Mouse (Mus musculus) myocyte (in vitro differentiated cells): ENCODE data around the gene Ackr2. TPM values are rescaled to one million over a fixed set of nuclear protein-coding genes. Genes with fewer than 3 reads are reported as not detected.

Experiments used
- H3K27me3 ChIP-seq: one replicate; pipeline ENCODE4 v1.6.1; 2011; ENCODE audit not compliant: control insufficient read depth, insufficient read depth, insufficient read length
- H3K36me3 ChIP-seq: one replicate; pipeline ENCODE4 v1.6.1; 2011; ENCODE audit not compliant: control insufficient read depth, insufficient read depth
- H3K4me2 ChIP-seq: one replicate; pipeline ENCODE4 v1.6.1; 2011; ENCODE audit warnings: low read depth, control low read depth
- H3K4me3 ChIP-seq: one replicate; pipeline ENCODE4 v1.5.1; 2011; ENCODE audit warnings: mild to moderate bottlenecking, control low read depth, moderate library complexity
- H3K79me2 ChIP-seq: one replicate; pipeline ENCODE4 v1.6.1; 2011; ENCODE audit not compliant: control insufficient read depth, insufficient read depth
- H3ac ChIP-seq: one replicate; pipeline ENCODE4 v1.6.1; 2011; ENCODE audit not compliant: control insufficient read depth, insufficient read length
- CEBPB ChIP-seq: IDR thresholded peaks from 2 replicates; pipeline ENCODE4 v1.6.1; 2011; ENCODE audit warnings: mild to moderate bottlenecking, moderate library complexity; ENCODE audit not compliant: poor library complexity, insufficient read depth, severe bottlenecking
- E2F4 ChIP-seq: IDR thresholded peaks from one replicate; pipeline ENCODE4 v1.6.1; 2011; ENCODE audit warnings: mild to moderate bottlenecking, control low read depth, moderate library complexity; ENCODE audit not compliant: insufficient read depth
- MAX ChIP-seq: IDR thresholded peaks from one replicate; pipeline ENCODE4 v1.6.1; 2011; ENCODE audit warnings: low read depth, mild to moderate bottlenecking, control low read depth
- MYOD1 ChIP-seq, 3 experiments: IDR thresholded peaks; one replicate each; pipeline ENCODE4 v1.6.1; 2011; ENCODE audit warnings: control low read depth in 2 of 3, low read depth in 2 of 3, mild to moderate bottlenecking in 2 of 3, moderate library complexity in 1 of 3; ENCODE audit not compliant: insufficient read length in 2 of 3, control insufficient read depth in 1 of 3
- MYOG ChIP-seq, 3 experiments: IDR thresholded peaks; one replicate each; pipeline ENCODE4 v1.6.1; 2011; ENCODE audit warnings: control low read depth in 2 of 3, low read depth in 2 of 3, mild to moderate bottlenecking in 2 of 3; ENCODE audit not compliant: insufficient read length in 2 of 3, control insufficient read depth in 1 of 3, insufficient read depth in 1 of 3
- POLR2A ChIP-seq: IDR thresholded peaks from one replicate; pipeline ENCODE4 v1.6.1; 2011; ENCODE audit warnings: low read depth, mild to moderate bottlenecking, control low read depth, moderate library complexity; ENCODE audit not compliant: insufficient read length
- POLR2AphosphoS2 ChIP-seq: IDR thresholded peaks from one replicate; pipeline ENCODE4 v1.6.1; 2011; ENCODE audit warnings: low read depth, control low read depth; ENCODE audit not compliant: insufficient read length
- REST ChIP-seq: IDR thresholded peaks from one replicate; pipeline ENCODE4 v1.6.1; 2011; ENCODE audit warnings: mild to moderate bottlenecking, control low read depth, moderate library complexity; ENCODE audit not compliant: insufficient read depth, insufficient read length
- SRF ChIP-seq: IDR thresholded peaks from one replicate; pipeline ENCODE4 v1.6.1; 2011; ENCODE audit warnings: low read depth; ENCODE audit not compliant: control insufficient read depth, insufficient read length
- TCF12 ChIP-seq: IDR thresholded peaks from one replicate; pipeline ENCODE4 v1.6.1; 2011; ENCODE audit warnings: mild to moderate bottlenecking, control low read depth; ENCODE audit not compliant: poor library complexity, insufficient read depth, severe bottlenecking
- TCF3 ChIP-seq: IDR thresholded peaks from one replicate; pipeline ENCODE4 v1.6.1; 2011; ENCODE audit warnings: low read depth, control low read depth; ENCODE audit not compliant: insufficient read length
- USF1 ChIP-seq: IDR thresholded peaks from one replicate; pipeline ENCODE4 v1.6.1; 2011; ENCODE audit warnings: low read depth, mild to moderate bottlenecking, control low read depth, moderate library complexity
- polyA plus RNA-seq: library from polyadenylated mRNA; unstranded; fragments of >200 nt; fragmentation: generic; extraction: Trizol; gene quantifications from one replicate; pipeline ENCODE4 v1.2.1, GENCODE M21; 2012; ENCODE audit warnings: missing spikeins

The Ackr2 gene
- polyA plus RNA-seq, 1 experiment: 0.01 TPM

DNA sequence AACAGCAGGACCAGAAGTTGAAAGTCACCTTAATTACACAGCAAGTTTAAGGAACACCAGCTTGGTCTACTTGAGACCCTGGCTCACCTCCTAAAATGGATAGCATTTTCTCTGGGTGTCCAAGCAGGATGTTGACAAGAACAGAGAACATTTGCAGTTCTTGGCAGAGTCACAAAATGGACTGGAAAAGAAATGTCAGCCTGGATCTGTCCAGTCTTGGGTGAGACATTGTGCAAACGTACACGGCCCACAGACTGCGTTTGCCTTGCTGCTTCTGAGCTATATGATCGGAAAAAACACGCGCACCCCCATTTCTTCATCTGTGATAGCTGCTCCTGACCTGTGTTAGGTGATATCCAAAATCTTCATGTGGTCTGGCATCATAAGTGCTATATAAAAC is 30.5 kb upstream of the Ackr2 start:
- no peak overlapping the region for H3ac ChIP-seq
- TF ChIP-seq TCF3 (no peak), REST (no peak), MAX (no peak)

DNA sequence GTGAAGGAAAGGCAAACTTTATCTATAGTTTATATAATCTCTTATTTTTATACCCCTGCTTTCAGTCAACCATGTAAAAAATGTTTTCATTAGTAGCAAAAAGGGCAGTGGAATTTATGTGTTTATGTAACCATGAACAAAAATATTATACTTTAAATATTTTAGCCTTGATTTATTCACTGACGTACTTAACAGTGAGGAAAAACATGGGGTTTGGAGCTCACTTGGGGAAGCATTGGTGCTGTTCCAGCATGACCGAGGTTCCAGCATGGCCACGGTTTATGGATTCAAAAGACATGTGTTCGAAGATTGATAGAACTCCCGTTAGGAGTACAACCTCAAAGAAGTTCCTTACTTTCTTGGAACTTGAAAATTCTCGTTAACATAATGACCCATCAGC is 29.9 kb upstream of the Ackr2 start:
- TF ChIP-seq POLR2A: no peak
- TF ChIP-seq TCF12: no peak
- TF ChIP-seq REST: no peak
- Histone ChIP-seq H3K4me3 (no peak overlapping the region), H3K27me3 (peaks cover 20% of the 10 kb centered on the region)

More for the DNA sequence above, 30.5 kb upstream of the Ackr2 start:
- Histone ChIP-seq H3K79me2 (no peaks in the 10 kb centered on the region), H3K4me2 (no peak overlapping the region), H3K4me3 (no peak overlapping the region), H3K36me3 (no peaks in the 10 kb centered on the region), H3K27me3 (peaks cover 20% of the 10 kb centered on the region)

DNA sequence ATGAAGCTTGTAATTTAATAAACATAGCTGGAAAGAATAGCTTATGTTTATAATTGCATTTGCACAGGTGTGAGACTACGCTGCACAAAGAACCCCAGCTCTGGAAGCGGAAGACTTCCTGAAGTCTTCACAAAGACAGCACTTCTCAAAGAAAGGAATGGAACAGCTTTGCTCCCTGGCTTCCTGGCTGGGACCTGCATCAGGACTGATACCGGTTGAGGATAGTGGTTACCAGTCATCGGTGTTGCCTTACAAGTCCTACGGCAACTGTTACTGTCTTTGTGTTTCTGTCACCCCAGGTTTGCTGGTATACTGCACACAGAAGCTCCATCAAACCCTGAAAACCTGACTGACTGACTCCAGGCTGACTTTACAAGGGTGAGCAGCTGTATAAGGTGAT is 28.7 kb upstream of the Ackr2 start:
- Histone ChIP-seq H3K36me3 (no peaks in the 10 kb centered on the region), H3K79me2 (no peaks in the 10 kb centered on the region), H3ac (no peak overlapping the region), H3K4me3 (no peak overlapping the region), H3K27me3 (peaks cover 27% of the 10 kb centered on the region), H3K4me2 (no peak overlapping the region)
- TF ChIP-seq REST (no peak), MAX (no peak), E2F4 (no peak), CEBPB (no peak), USF1 (no peak), SRF (no peak), TCF3 (no peak), POLR2AphosphoS2 (no peak), MYOD1 (IDR thresholded peaks at IDR 0.05; ENCODE audit: control insufficient read depth in 1 of 3, insufficient read length in 2 of 3, low read depth in 2 of 3) (no peak), POLR2A (no peak), MYOG (IDR thresholded peaks at IDR 0.05; ENCODE audit: control insufficient read depth in 1 of 3, insufficient read depth in 1 of 3, insufficient read length in 2 of 3, low read depth in 2 of 3) (no peak), TCF12 (no peak)

More for the DNA sequence above, 29.9 kb upstream of the Ackr2 start:
- H3K79me2 ChIP-seq: no peaks in the 10 kb centered on the region
- H3K4me2 ChIP-seq: no peak overlapping the region
- no peak overlapping the region for H3ac ChIP-seq
- H3K36me3 ChIP-seq: no peaks in the 10 kb centered on the region

DNA sequence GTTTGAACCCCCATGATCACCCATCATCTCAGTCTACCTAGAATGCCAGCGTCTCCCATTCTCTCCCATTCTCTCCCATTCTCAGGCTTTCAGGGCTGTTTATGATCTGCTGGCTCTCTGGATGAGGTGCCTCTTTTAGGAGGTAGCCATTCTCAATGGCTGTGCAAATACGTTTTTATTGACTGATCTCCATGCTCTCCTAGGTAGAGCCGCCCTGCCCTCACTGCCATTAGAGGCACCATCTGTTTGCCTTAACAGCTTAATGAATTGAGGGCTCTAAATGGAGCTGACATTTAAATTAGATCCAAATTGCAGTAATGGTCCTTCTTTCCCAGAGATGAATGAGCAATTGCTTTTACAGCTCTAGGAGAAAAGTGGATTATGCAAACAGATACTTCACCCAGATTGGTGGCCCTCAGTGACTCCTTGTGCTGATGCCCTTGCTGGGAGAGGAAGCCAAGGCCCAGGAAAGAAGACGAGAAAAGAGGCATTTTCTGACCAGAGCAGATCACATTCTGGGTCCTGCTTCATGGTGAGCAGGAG is 28.1 kb upstream of the Ackr2 start:
- no peak overlapping the region for H3ac ChIP-seq
- no peak overlapping the region for H3K4me2 ChIP-seq
- H3K27me3 ChIP-seq: peaks cover 27% of the 10 kb centered on the region
- no peak overlapping the region for H3K4me3 ChIP-seq
- TF ChIP-seq TCF12 (no peak), CEBPB (no peak), REST (no peak), MYOD1 (IDR thresholded peaks at IDR 0.05; ENCODE audit: control insufficient read depth in 1 of 3, insufficient read length in 2 of 3, low read depth in 2 of 3) (no peak), SRF (no peak), E2F4 (no peak), MYOG (IDR thresholded peaks at IDR 0.05; ENCODE audit: control insufficient read depth in 1 of 3, insufficient read depth in 1 of 3, insufficient read length in 2 of 3, low read depth in 2 of 3) (no peak), USF1 (no peak), MAX (no peak), POLR2AphosphoS2 (no peak)
- H3K36me3 ChIP-seq: no peaks in the 10 kb centered on the region
- H3K79me2 ChIP-seq: no peaks in the 10 kb centered on the region

DNA sequence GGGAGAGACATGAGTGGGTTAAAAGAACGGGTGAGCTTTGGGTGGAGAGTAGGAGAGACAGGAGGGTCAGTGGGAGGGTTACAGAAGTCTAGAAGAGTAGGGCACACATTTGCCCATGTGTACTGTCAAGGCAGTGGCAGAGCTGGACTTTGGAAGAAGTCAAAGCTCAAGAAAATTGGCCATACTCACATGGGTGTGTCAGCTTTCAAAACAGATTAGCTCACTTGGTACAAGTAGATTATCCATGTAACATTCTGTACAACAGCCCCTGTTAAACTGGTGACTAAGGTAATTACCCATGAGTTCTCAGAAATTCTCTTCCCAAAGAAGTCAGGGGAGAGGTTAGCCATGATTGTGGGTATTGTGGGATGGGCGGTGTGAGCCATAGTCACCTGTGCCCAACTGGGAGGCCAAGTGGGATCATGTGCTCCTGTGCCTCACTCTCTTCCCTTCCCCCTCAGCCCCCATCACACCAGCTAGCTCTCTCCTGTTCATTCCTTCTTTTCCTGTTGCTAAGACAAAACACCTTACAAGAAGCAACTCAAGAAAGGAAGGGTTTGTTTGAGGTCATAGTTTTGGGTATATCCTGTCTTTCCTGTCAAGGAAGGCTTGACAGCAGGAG is 26.0 kb upstream of the Ackr2 start:
- Histone ChIP-seq H3K4me3 (no peak overlapping the region), H3K79me2 (no peaks in the 10 kb centered on the region), H3ac (no peak overlapping the region), H3K4me2 (no peak overlapping the region), H3K36me3 (no peaks in the 10 kb centered on the region), H3K27me3 (peaks cover 23% of the 10 kb centered on the region)
- TF ChIP-seq CEBPB (no peak), REST (no peak), POLR2A (no peak), MAX (no peak), SRF (no peak), MYOD1 (IDR thresholded peaks at IDR 0.05; ENCODE audit: control insufficient read depth in 1 of 3, insufficient read length in 2 of 3, low read depth in 2 of 3) (no peak), MYOG (IDR thresholded peaks at IDR 0.05; ENCODE audit: control insufficient read depth in 1 of 3, insufficient read depth in 1 of 3, insufficient read length in 2 of 3, low read depth in 2 of 3) (no peak), E2F4 (no peak), POLR2AphosphoS2 (no peak), TCF3 (no peak), USF1 (no peak), TCF12 (no peak)
